Mouse (Mus musculus) yolk sac, embryonic 10.5 days (tissue): ENCODE results near the gene Pola2.

ENCODE experiments used
- DNase-seq: peaks from one replicate; pipeline ENCODE4 v3.0.0-alpha.2; 2017; ENCODE audit warnings: low spot score

The Pola2 gene

DNA sequence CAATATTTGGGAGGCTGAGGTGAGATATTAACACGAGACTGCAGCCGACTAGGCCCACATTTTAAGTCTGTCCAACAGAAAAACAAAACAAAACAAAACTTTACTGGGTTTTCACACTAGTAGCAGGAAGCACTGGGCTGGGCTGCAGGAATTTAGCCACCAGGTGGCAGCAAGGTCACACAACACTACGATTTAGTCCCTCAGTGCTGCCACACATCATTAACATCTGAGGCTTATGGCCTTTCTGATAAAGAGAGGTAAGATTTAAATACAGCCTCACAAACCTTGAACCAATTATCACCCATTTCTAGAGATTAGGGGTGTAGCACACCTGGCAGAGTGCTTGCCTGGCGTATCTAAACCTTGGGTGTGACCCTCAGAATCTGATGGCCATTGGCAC lies 1.3 kb upstream of the Pola2 start:
- DNase-seq = peak; percentile 68

- no peak for DNase-seq
Measured at GRCm38 (mm10) chr19:5964804-5965203, 802 bp upstream of the Pola2 start.

DNA sequence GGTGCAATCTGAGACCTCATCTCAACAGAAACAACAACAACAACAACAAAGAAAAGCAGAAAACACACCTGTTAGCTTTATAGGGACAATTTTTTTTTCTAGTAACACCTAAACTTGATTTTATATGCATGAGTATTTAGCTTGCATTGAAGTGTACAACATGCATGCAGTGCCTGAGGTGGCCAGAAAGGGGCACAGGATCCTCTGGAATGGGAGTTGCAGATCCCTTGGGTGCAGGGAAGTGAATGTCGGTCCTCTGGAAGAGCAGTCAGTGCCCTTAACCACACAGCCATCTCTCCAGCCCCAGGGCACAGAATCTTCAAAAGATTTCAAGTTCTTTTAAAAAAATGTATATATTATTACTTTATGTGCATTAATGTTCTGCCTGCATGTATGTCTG lies 1.4 kb downstream of the Pola2 start:
- DNase-seq = no peak

GRCm38 (mm10) chr19:5957371-5957770 lies 6.6 kb downstream of the Pola2 start:
- peak; percentile 64 for DNase-seq

DNA sequence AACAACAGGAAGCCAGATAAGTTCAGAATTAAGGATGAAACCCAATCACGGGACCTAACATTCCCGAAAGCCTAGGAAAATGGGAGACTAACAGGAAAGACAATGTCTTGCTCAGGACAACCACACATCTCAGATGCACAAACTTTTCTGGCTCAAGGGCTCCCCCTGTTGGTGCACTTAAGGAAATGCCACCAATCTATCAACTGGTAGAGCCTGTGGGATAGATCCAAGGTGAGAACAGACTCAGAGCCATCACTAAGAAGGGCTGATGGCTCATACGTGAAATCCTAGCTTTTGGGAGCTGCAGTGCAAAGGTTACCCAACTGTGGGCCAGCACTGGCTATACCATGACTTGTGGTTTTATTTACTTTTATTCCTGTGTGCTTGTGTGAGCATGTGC lies 7.3 kb downstream of the Pola2 start:
- DNase-seq = peak; percentile 83

- DNase-seq = peak; percentile 86
Measured at GRCm38 (mm10) chr19:5955704-5956670, 8.0 kb downstream of the Pola2 start.

GRCm38 (mm10) chr19:5954936-5955335 lies 9.1 kb downstream of the Pola2 start:
- DNase-seq = no peak

DNA sequence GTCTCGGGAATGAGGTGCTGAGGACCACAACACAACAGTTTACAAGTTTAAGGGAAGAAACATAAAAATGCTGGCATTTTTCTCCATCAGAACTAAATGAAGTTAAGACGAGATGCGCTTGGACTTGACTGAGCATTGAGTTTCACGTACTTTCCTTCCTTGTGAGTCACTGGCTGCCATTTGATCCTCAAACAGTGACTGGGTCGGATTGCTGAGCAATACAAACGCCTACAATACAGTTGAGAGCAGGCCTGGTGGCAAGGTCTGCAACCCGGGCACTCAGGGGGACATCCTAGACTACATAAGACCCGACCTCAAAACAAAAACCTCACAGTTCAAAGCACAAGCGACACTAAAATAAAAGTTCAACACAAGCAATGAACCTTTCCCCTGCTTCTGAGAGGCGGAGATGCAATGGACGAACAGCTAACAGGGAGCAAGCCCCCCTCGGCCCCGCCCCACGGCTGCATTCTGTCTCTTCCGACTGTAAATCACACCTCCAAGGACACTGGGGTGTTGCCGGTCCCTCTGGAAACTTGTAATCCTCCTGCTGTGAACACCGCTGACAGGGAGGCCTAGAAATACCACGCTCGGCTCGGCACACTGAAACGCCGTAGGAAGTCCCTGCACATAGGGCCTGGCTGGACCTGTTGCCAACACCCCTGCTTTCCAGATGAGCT lies 9.8 kb downstream of the Pola2 start:
- no peak for DNase-seq

DNA sequence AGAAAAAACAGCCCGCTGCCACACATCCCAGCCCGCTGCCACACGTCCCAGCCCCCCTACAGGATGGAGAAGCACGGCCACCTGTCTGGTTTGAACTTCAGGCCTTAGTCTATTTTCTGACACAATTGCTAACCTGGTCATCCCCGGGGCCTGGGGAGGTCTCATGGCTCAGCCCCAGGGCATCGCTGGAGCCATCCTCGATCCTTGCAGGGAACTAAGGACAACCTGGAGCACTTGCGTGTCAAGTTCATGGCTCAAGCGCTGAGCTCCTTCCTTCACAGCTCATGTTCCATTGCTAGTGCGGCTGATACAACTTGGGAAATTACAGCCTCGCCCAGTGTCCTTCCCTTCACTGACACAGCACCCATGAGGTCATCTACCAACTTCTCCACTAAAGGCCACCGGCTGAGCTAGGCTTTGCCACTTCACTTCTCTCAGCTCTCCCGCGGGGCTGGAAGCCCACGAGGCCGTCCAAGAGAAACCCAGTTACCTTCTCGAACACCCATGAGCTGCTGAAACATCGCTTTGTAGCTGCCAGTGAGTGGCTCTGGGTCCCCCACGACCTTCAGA lies 10.7 kb downstream of the Pola2 start:
- no peak for DNase-seq

GRCm38 (mm10) chr19:5952071-5952691 lies 11.8 kb downstream of the Pola2 start:
- DNase-seq = peak; percentile 79

DNA sequence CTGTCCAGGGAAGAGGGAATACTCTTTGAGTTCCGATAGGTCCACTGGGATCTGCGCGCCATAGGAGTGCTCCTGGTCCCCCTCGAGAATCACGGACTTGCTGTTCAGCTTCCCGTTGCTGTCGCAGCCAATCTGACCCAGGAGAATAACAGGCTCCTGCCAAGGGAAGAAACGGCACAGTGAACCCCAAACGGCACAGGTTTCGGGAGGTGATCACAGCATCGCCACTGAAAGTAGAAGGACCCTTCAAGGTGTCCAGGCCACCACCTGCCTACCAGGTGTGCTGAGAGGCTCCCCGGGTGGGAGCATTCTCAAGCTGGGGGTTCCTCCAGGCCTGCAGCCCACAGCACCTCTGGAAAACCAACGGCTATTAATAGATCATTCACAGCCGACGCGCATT lies 12.4 kb downstream of the Pola2 start:
- DNase-seq = no peak

DNA sequence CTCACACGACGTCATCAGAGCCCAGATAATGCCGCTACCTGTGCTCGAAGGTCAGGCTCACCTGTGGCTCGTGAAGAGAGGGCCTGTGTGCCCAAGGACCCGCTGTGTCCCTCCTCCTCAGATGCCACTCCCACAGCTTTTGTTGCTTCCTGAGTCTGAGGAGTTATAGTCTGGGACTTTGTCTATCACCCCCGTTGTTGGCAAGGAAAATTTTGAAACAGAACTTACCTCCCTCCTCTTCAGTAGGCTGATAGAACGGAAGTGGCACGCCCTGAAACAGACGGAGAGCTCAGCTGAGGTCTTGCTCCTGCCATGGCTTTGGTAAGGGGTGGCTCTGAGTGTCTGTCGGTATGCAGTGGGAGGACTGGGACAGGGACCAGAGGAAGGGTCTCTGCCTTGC lies 13.8 kb downstream of the Pola2 start:
- no peak for DNase-seq

GRCm38 (mm10) chr19:5945891-5946290 lies 18.1 kb downstream of the Pola2 start:
- no peak for DNase-seq

GRCm38 (mm10) chr19:5945027-5945426 lies 19.0 kb downstream of the Pola2 start:
- peak; percentile 86 for DNase-seq

DNA sequence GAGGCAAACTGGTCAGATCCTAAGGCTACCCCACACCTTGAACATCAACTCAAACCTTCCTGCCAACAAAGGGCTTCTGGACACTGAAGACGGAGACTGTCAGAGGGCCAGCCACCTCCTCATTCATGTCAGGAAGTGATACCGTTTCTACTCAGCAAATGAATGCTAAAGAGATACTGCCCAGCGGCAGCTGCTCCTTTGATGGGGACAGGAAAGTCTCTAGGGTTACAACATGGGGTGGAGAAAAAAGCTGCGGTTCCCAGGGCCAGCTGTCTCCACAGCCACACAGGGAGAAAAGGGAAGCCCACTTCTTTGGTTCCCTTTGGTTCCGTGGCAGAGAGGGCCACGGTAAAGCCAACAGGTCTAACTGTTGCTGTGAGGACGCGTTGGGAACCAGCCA lies 19.9 kb downstream of the Pola2 start:
- no peak for DNase-seq

DNA sequence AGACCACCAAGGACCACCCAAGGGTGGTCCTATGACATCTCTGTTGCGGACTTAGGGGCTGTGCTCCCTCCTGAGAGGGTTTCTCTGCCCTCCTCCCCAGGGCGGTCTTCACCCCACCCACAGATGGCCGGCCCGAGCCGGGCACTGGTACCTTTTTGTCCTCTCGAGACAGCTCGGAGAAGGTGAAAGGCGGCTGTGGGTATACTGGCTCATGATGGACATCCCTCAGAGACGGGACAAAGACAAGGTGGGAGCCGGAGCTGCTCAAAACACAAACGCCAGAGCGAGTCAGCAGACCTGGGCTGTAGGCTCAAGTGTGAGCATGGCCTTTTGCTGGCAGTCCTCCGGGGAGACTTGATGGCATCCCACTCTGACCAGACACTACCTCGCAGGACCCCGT lies 20.6 kb downstream of the Pola2 start:
- DNase-seq = no peak

DNA sequence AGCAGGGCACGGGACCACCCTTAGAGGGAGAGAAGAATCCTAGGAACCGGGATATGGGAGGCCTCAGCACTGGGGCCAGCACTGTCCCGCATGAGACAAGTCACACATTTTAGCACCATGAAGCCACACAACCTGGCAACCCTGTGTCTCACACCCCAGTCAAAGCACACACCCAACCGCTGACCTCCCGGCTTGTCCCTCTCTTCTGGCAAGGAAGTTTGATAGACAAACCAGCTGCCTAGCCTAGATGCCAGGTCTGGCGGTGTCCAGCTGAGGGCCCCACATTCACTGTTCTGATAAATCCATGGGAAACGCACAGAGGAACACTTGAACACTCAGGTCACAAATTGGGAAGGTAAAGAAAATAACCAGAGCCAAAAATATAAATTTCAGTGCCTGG lies 21.4 kb downstream of the Pola2 start:
- DNase-seq = no peak

DNA sequence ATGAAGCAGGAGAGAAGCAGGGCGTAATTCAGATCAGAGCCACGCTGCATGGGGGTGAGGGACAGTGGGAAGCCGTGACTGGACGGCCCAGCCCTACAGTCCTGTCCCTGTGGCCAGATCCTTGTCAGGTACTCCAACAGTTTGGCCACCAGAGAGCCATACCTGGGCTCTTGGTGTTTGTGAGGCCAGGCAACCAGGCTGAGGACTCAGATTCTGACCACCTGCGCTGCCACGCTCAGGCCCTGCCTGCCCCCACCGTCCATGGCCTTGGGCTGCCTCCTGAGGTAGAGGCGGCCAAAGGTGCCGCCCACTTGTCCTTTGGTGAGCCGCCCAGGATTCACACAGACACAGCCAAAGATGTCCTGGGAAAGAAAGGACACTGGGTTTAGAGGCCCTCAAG lies 23.3 kb downstream of the Pola2 start:
- DNase-seq = no peak

GRCm38 (mm10) chr19:5940173-5940572 lies 23.8 kb downstream of the Pola2 start:
- DNase-seq = no peak

DNA sequence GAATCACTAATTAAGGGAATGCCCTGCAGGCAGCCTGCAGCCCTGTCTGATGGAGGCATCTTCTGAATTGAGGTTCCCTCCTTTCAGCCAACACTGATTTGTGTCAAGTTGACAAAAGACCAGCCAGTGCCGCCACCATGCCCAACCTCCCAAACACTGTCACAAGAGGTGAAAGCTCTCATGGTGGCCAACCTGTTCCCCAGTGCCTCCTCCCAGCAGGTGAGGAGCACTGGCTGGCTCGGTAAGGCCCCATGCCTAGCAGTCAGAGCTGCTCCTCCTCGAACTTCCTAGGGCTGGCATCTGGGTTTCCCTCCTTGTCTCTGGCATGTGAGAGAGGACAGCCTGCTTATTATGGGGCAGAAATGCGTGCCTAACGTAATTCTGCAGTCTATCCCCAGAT lies 24.3 kb downstream of the Pola2 start:
- no peak for DNase-seq

DNA sequence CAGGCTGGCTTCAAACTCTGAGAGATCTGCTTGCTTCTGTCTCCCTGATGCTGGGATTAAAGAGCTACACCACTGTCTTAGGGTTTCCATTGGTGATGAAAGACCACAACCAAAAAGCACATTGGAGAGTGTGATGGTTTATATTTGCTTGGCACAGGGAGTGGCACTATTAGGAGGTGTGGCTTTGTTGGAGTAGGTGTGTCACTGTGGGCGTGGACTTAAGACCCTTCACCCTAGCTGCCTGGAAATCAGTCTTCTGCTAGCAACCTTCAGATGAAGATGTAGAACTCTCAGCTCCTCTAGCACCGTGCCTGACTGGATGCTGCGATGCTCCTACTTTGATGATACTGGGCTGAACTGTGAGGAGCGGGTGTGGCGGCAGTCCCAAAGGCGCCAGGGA lies 25.5 kb downstream of the Pola2 start:
- no peak for DNase-seq

GRCm38 (mm10) chr19:5937836-5938406 lies 26.1 kb downstream of the Pola2 start:
- no peak for DNase-seq
